Mouse (Mus musculus): Measurements from ENCODE around the gene Efcab1. TPM values are rescaled to one million over a fixed set of nuclear protein-coding genes. Genes with fewer than 3 reads are reported as not detected.
"Not testable (repeated sequence)": the region's sequence is repeated elsewhere in the genome, so short reads cannot be mapped to it uniquely, and the experiment has no call there.

Gene Efcab1
- polyA plus RNA-seq, 1 experiment, result not detected

GRCm38 (mm10) chr16:14939552-14939951, 33.1 kb downstream of the Efcab1 start:
- Histone ChIP-seq H3K27me3 (ENCODE audit: control insufficient read depth, insufficient read depth, insufficient read length) (no peaks in the 10 kb centered on the region), H3K36me3 (ENCODE audit: control insufficient read depth, insufficient read depth) (no peaks in the 10 kb centered on the region), H3ac (ENCODE audit: control insufficient read depth, insufficient read length) (no peak overlapping the region), H3K79me2 (ENCODE audit: control insufficient read depth, insufficient read depth) (no peaks in the 10 kb centered on the region), H3K4me3 (no peak overlapping the region), H3K4me2 (ENCODE audit: low read depth) (no peak overlapping the region)
- TF ChIP-seq POLR2A (IDR thresholded peaks at IDR 0.05; ENCODE audit: insufficient read length, low read depth) (no peak), CEBPB (IDR thresholded peaks at IDR 0.05; ENCODE audit: insufficient read depth, poor library complexity, severe bottlenecking) (0 out of 2 replicates have a peak, but pooled peaks have one; percentile 7), MYOD1 (IDR thresholded peaks at IDR 0.05; ENCODE audit: control insufficient read depth in 1 of 3, insufficient read length in 2 of 3, low read depth in 2 of 3) (no peak)

DNA sequence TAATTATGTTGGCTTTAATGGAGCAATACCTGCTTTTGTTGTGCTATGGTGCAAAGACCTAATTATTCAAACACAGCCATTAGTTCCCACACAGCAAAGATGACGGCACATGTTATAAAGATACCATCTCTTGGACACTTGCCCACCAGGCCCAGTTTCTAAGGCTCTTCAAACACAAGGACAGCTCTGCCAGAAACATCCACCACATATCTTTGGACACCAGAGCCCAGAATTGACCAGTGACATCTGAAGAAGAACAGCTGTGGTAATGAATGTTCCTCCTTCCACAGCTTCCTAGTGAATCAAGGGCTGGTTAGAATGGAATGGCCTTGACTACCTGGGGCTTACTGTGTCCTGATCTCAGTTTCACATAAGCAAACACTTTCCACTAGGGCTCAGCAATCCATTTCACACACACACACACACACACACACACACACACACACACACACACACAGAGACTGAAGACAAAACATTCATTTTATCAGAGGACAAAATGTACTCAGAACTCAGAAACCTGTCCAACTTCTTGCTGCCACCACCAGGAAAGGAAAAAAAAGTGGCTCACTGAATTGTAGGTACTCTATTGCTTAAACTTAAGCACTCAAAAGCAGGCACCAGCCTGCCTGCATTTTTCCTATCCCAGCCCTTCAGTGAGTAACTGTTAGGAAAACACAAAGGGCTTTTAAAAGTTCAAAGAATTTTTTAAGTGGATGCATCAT, 33.7 kb downstream of the Efcab1 start:
- no peak for TF ChIP-seq TCF3 (IDR thresholded peaks at IDR 0.05; ENCODE audit: insufficient read length, low read depth)
- TF ChIP-seq MYOG (IDR thresholded peaks at IDR 0.05; ENCODE audit: control insufficient read depth in 1 of 3, insufficient read depth in 1 of 3, insufficient read length in 2 of 3, low read depth in 2 of 3), result peak in 1 of 3 experiments; percentile 7
- no peaks in the 10 kb centered on the region for H3K27me3 ChIP-seq (ENCODE audit: control insufficient read depth, insufficient read depth, insufficient read length)
- no peaks in the 10 kb centered on the region for H3K79me2 ChIP-seq (ENCODE audit: control insufficient read depth, insufficient read depth)

DNA sequence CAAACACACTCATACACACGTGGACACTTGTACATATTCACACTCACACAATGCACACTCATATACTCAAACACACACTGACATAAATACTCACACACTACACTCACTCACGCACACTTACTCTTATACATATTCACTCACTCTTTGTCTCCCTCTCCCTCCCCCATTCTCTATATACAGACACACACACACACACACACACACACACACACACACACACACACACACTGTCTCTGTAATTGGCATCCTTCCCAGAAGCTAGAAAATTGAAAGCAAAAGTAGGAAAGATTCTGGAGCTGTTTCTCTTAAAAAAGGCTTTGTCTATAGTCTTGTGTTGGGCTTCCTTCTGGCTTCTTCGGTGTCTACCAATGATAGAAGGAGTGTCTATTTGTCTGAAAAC, 34.5 kb downstream of the Efcab1 start:
- no peak overlapping the region for H3ac ChIP-seq (ENCODE audit: control insufficient read depth, insufficient read length)
- H3K36me3 ChIP-seq (ENCODE audit: control insufficient read depth, insufficient read depth), result no peaks in the 10 kb centered on the region
- H3K4me2 ChIP-seq (ENCODE audit: low read depth), result peak overlapping the region; percentile 16
- TF ChIP-seq TCF12 (IDR thresholded peaks at IDR 0.05; ENCODE audit: insufficient read depth, poor library complexity, severe bottlenecking) (no peak), POLR2A (IDR thresholded peaks at IDR 0.05; ENCODE audit: insufficient read length, low read depth) (no peak), POLR2AphosphoS2 (IDR thresholded peaks at IDR 0.05; ENCODE audit: insufficient read length, low read depth) (no peak), MYOG (IDR thresholded peaks at IDR 0.05; ENCODE audit: control insufficient read depth in 1 of 3, insufficient read depth in 1 of 3, insufficient read length in 2 of 3, low read depth in 2 of 3) (no peak), REST (IDR thresholded peaks at IDR 0.05; ENCODE audit: insufficient read depth, insufficient read length) (no peak), SRF (IDR thresholded peaks at IDR 0.05; ENCODE audit: control insufficient read depth, insufficient read length, low read depth) (no peak), USF1 (IDR thresholded peaks at IDR 0.05; ENCODE audit: low read depth) (no peak), E2F4 (IDR thresholded peaks at IDR 0.05; ENCODE audit: insufficient read depth) (no peak), MAX (IDR thresholded peaks at IDR 0.05; ENCODE audit: low read depth) (no peak), MYOD1 (IDR thresholded peaks at IDR 0.05; ENCODE audit: control insufficient read depth in 1 of 3, insufficient read length in 2 of 3, low read depth in 2 of 3) (no peak), TCF3 (IDR thresholded peaks at IDR 0.05; ENCODE audit: insufficient read length, low read depth) (no peak), CEBPB (IDR thresholded peaks at IDR 0.05; ENCODE audit: insufficient read depth, poor library complexity, severe bottlenecking) (no peak)
- H3K27me3 ChIP-seq (ENCODE audit: control insufficient read depth, insufficient read depth, insufficient read length), result no peaks in the 10 kb centered on the region
- H3K4me3 ChIP-seq, result no peak overlapping the region
- no peaks in the 10 kb centered on the region for H3K79me2 ChIP-seq (ENCODE audit: control insufficient read depth, insufficient read depth)

More for the DNA sequence above, 33.7 kb downstream of the Efcab1 start:
- Histone ChIP-seq H3K36me3 (ENCODE audit: control insufficient read depth, insufficient read depth) (no peaks in the 10 kb centered on the region), H3ac (ENCODE audit: control insufficient read depth, insufficient read length) (no peak overlapping the region), H3K4me2 (ENCODE audit: low read depth) (no peak overlapping the region), H3K4me3 (no peak overlapping the region)

GRCm38 (mm10) chr16:14943530-14943929, 37.1 kb downstream of the Efcab1 start:
- H3K36me3 ChIP-seq (ENCODE audit: control insufficient read depth, insufficient read depth), result no peaks in the 10 kb centered on the region
- TF ChIP-seq MYOD1 (IDR thresholded peaks at IDR 0.05; ENCODE audit: control insufficient read depth in 1 of 3, insufficient read length in 2 of 3, low read depth in 2 of 3) (no peak), CEBPB (IDR thresholded peaks at IDR 0.05; ENCODE audit: insufficient read depth, poor library complexity, severe bottlenecking) (no peak), REST (IDR thresholded peaks at IDR 0.05; ENCODE audit: insufficient read depth, insufficient read length) (no peak), SRF (IDR thresholded peaks at IDR 0.05; ENCODE audit: control insufficient read depth, insufficient read length, low read depth) (no peak), TCF12 (IDR thresholded peaks at IDR 0.05; ENCODE audit: insufficient read depth, poor library complexity, severe bottlenecking) (no peak), MAX (IDR thresholded peaks at IDR 0.05; ENCODE audit: low read depth) (no peak), TCF3 (IDR thresholded peaks at IDR 0.05; ENCODE audit: insufficient read length, low read depth) (no peak), POLR2A (IDR thresholded peaks at IDR 0.05; ENCODE audit: insufficient read length, low read depth) (no peak), POLR2AphosphoS2 (IDR thresholded peaks at IDR 0.05; ENCODE audit: insufficient read length, low read depth) (no peak), E2F4 (IDR thresholded peaks at IDR 0.05; ENCODE audit: insufficient read depth) (no peak), MYOG (IDR thresholded peaks at IDR 0.05; ENCODE audit: control insufficient read depth in 1 of 3, insufficient read depth in 1 of 3, insufficient read length in 2 of 3, low read depth in 2 of 3) (no peak), USF1 (IDR thresholded peaks at IDR 0.05; ENCODE audit: low read depth) (no peak)
- H3ac ChIP-seq (ENCODE audit: control insufficient read depth, insufficient read length), result no peak overlapping the region
- H3K4me2 ChIP-seq (ENCODE audit: low read depth), result no peak overlapping the region
- H3K79me2 ChIP-seq (ENCODE audit: control insufficient read depth, insufficient read depth), result no peaks in the 10 kb centered on the region
- H3K4me3 ChIP-seq, result no peak overlapping the region
- H3K27me3 ChIP-seq (ENCODE audit: control insufficient read depth, insufficient read depth, insufficient read length), result no peaks in the 10 kb centered on the region

GRCm38 (mm10) chr16:14947561-14947960, 41.2 kb downstream of the Efcab1 start:
- not testable (repeated sequence) for H3K27me3 ChIP-seq (ENCODE audit: control insufficient read depth, insufficient read depth, insufficient read length)

More at GRCm38 (mm10) chr16:14947561-14947960, 41.2 kb downstream of the Efcab1 start:
- not testable (repeated sequence) for H3K4me2 ChIP-seq (ENCODE audit: low read depth); H3K4me3 ChIP-seq; H3ac ChIP-seq (ENCODE audit: control insufficient read depth, insufficient read length); H3K36me3 ChIP-seq (ENCODE audit: control insufficient read depth, insufficient read depth); H3K79me2 ChIP-seq (ENCODE audit: control insufficient read depth, insufficient read depth)

Data from myocyte (in vitro differentiated cells).